Mouse (Mus musculus): Measurements from ENCODE around the gene Arhgap29. TPM values are rescaled to one million over a fixed set of nuclear protein-coding genes. Genes with fewer than 3 reads are reported as not detected.

Arhgap29 gene
- total RNA-seq (2021) = 10 to 100 TPM; 50.0 to 53.1 TPM

DNA sequence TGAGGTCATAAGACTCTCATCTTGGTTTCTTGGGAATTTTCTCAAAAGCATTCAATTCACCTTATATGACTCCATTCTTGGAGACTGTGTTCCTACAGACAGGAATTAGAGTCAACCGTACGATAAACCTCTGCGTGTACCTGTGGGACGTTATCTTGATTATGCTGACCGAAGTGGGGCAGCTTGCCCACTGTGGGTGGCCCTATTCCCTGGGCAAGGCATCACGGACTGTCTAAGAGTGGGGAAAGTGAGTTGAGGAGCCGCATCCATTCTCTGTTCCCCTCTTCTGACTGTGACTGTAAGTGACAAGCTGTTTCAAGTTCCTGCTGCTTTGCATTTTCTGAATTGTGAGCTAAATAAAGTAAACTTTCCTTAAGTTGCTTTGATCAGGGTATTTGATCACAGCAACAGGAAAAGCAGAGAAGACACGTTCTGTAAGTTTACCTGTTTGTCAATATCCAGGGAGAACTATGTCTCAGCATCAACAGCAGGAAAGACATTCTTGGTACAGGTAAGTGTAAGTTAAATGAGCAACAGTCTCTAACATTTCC lies at the start of gene Arhgap29:
TSS of gene Arhgap29 (plus strand) at position 501 of the 551 bp plus-strand sequence.
- no peak for DNase-seq (ENCODE audit: low spot score)

DNA sequence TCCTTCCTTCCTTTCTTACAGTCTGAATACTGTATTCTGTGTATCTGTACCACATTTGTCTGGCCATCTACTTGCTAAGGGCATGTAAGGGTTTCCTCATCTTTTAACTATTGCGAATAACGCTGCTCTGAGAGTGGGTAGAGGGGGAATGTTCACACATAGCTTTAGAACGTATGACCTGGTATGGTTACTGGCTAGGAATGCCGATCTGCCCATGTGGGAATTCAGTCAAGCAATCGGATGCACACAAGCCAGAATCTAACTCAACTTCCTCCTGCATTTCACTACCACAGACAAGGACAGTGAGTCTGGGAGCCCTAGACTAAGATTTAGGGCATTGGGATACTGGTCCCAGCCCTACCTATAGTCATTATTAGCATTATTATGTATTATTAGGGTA lies 49.6 kb upstream of the Arhgap29 start:
- no peak for DNase-seq (ENCODE audit: low spot score)
- intact Hi-C loops (cut with DNase I) = no loop called here

More for the DNA sequence above, at the start of gene Arhgap29:
- intact Hi-C loops (cut with DNase I) = loop anchor here (5.0 kb wide), 1 partner anchor 65 kb away; no protein-coding TSS in a partner anchor

- no peak for DNase-seq (ENCODE audit: low spot score)
- intact Hi-C loops (cut with DNase I) = no loop called here
Observed at GRCm38 (mm10) chr3:121903286-121903685, 49.1 kb upstream of the Arhgap29 start.

DNA sequence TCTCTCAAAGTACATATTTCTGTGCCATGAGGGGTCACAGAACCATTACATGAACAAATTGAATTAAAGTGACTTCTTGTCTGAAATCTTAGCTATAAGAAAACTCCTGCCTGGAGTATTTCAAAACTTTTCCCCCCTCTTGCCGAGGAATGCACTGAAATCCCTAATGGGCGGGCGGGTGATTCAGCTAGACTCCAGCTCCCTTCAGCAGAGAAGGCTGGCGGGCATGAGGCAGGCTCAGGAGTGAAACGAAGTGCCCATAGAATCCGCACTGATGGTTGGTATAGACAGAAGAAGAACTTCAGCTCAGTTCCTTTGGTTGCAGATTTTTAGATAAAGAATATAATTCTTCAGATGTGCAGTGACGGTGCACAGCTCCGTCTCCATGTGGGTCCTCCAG lies 48.6 kb upstream of the Arhgap29 start:
- no peak for DNase-seq (ENCODE audit: low spot score)
- intact Hi-C loops (cut with DNase I) = no loop called here

- DNase-seq (ENCODE audit: low spot score) = no peak
- intact Hi-C loops (cut with DNase I) = no loop called here
Observed at GRCm38 (mm10) chr3:121904476-121904875, 47.9 kb upstream of the Arhgap29 start.

DNA sequence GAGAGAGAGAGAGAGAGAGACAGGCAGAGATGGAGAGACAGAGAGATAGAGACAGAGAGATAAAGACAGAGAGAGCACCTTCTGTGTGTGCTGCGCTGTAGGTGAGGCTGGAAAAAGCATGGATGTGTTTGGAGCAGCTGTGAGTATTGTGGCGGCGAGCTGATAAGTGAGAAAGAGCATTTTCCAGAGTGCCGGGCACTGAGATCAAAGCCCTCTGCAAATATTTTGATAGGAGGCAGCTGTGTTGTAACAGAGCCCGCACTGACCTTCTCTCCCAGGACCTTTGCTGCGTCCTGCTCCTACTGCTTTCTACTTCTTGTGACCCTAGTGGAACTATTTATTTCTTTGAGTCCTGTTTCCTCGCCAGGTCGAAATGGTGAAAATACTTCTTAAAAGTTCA lies 45.7 kb upstream of the Arhgap29 start:
- intact Hi-C loops (cut with DNase I) = no loop called here
- DNase-seq (ENCODE audit: low spot score) = no peak

DNA sequence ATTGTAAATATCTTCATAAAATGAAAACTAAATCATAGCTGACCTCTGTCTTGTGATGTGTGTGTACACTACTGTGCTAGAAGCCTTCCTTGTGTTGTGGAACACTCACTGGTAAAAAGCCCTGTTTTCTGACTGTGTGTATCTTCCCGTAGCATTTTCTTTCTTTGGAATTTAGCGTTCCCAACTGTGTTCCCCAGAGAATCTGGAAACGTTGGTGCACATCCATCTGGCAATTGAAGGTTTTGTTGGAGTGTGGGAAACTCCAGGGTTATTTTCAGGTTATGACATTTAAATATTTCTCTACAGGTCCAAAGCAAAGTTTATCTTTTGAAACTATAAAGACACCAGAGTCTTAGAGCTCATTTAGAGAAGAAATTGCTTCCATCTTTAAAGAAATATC lies 43.2 kb upstream of the Arhgap29 start:
- intact Hi-C loops (cut with DNase I) = no loop called here
- no peak for DNase-seq (ENCODE audit: low spot score)

- intact Hi-C loops (cut with DNase I) = no loop called here
- no peak for DNase-seq (ENCODE audit: low spot score)
Observed at GRCm38 (mm10) chr3:121913476-121913875, 38.9 kb upstream of the Arhgap29 start.

- peak; percentile 65 for DNase-seq (ENCODE audit: low spot score)
- intact Hi-C loops (cut with DNase I) = loop anchor here (1.0 kb wide), 2 partner anchors 23 to 206 kb away; no protein-coding TSS in a partner anchor
Observed at GRCm38 (mm10) chr3:121914459-121915185, 37.7 kb upstream of the Arhgap29 start.

GRCm38 (mm10) chr3:121915191-121915590 lies 37.1 kb upstream of the Arhgap29 start:
- intact Hi-C loops (cut with DNase I) = loop anchor here (1.0 kb wide), 1 partner anchor 24 kb away; no protein-coding TSS in a partner anchor
- peak; percentile 49 for DNase-seq (ENCODE audit: low spot score)

GRCm38 (mm10) chr3:121916802-121917532 lies 35.4 kb upstream of the Arhgap29 start:
- intact Hi-C loops (cut with DNase I) = no loop called here
- DNase-seq (ENCODE audit: low spot score) = no peak

- intact Hi-C loops (cut with DNase I) = no loop called here
- no peak for DNase-seq (ENCODE audit: low spot score)
Observed at GRCm38 (mm10) chr3:121917658-121918057, 34.7 kb upstream of the Arhgap29 start.

- intact Hi-C loops (cut with DNase I) = no loop called here
- DNase-seq (ENCODE audit: low spot score) = no peak
Observed at GRCm38 (mm10) chr3:121919961-121920360, 32.4 kb upstream of the Arhgap29 start.

GRCm38 (mm10) chr3:121920769-121921168 lies 31.6 kb upstream of the Arhgap29 start:
- no peak for DNase-seq (ENCODE audit: low spot score)
- intact Hi-C loops (cut with DNase I) = no loop called here

DNA sequence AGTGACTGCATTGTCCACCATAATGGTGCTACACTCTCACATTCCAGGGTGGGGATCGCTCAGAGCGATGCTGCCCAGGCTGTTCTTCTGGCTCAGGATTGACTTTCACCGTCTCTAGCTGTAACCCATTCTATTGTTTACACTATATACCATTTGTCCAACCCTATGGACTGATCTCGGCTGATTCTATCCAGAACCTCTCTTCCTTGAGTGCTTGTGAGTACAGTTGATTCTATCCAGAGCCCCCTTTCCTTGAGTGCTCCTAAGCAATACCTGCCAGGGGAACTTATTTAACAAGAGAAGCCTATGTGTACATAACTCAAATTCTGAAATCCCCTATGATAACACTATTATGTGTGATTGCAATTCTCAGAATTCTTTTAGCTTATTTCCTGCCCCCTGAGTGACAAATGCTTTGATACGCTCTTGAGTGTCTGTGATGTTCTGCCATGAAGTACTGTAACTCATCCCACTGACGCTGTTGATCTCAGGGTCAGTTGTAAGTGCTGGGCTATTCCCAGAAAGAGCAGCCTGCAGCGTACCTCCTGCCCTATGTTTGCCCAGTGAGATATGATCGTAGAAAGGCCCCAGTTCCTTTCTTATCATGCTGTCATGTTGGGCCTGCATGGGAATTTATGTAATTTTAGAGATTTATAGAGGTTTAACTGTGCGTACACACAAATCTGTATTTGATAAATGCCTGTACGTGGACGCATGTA lies 27.4 kb upstream of the Arhgap29 start:
- intact Hi-C loops (cut with DNase I) = no loop called here
- no peak for DNase-seq (ENCODE audit: low spot score)

- intact Hi-C loops (cut with DNase I) = no loop called here
Observed at GRCm38 (mm10) chr3:121927601-121928000, 24.7 kb upstream of the Arhgap29 start.

GRCm38 (mm10) chr3:121932815-121933214 lies 19.5 kb upstream of the Arhgap29 start:
- intact Hi-C loops (cut with DNase I) = no loop called here

More at GRCm38 (mm10) chr3:121927601-121928000, 24.7 kb upstream of the Arhgap29 start:
- no peak for DNase-seq (ENCODE audit: low spot score)

GRCm38 (mm10) chr3:121936241-121936640 lies 16.1 kb upstream of the Arhgap29 start:
- intact Hi-C loops (cut with DNase I) = no loop called here
- DNase-seq (ENCODE audit: low spot score) = no peak

More at GRCm38 (mm10) chr3:121932815-121933214, 19.5 kb upstream of the Arhgap29 start:
- no peak for DNase-seq (ENCODE audit: low spot score)

DNA sequence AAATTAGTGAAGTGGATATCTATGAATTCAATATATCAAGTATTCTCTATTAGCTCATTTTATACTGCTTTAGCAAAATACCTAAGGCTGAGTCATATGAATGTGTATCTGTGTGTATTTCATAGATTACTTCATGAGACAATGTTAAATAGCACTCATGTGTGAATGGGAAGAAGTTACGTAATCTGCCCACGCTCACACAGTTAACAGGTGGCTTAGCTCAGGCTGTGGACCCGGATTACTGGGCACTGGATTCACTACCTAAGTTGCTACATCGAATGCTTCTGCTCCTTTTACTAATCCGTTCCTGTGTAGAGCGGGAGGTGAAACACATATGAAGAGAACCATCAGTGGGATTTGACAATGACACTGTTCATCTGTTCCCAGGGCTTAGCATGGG lies 15.3 kb upstream of the Arhgap29 start:
- DNase-seq (ENCODE audit: low spot score) = no peak
- intact Hi-C loops (cut with DNase I) = no loop called here

- DNase-seq (ENCODE audit: low spot score) = no peak
- intact Hi-C loops (cut with DNase I) = no loop called here
Observed at GRCm38 (mm10) chr3:121939658-121940057, 12.7 kb upstream of the Arhgap29 start.

All from heart, postnatal 25 days (tissue).